Mouse (Mus musculus) brain, embryonic 14.5 days (tissue): ENCODE data around the gene Slamf9. TPM values are rescaled to one million over a fixed set of nuclear protein-coding genes. Genes with fewer than 3 reads are reported as not detected.

Experiments
- DNase-seq: peaks from one replicate; pipeline ENCODE4 v3.0.0-alpha.2; 2011; ENCODE audit warnings: low read depth
- CTCF ChIP-seq: fragments of 200-500 bp; IDR thresholded peaks from 2 replicates; pipeline ENCODE4 v1.5.1; 2012; ENCODE audit warnings: inconsistent platforms, mild to moderate bottlenecking, moderate library complexity, borderline replicate concordance; ENCODE audit not compliant: insufficient read depth, insufficient read length; ENCODE audit errors: extremely low read depth
- POLR2A ChIP-seq: fragments of 200-500 bp; IDR thresholded peaks from 2 replicates; pipeline ENCODE4 v1.6.1; 2012; ENCODE audit warnings: mild to moderate bottlenecking, inconsistent platforms, borderline replicate concordance; ENCODE audit not compliant: poor library complexity, insufficient read depth, insufficient read length, severe bottlenecking; ENCODE audit errors: extremely low read depth
- polyA plus RNA-seq: library from polyadenylated mRNA; depleted of rRNA; stranded (reverse); fragments of >200 nt; gene quantifications from 2 replicates; pipeline ENCODE4 v1.2.3, GENCODE M21; 2012

Slamf9 gene
- polyA plus RNA-seq, 1 experiment: 0.18 TPM

GRCm38 (mm10) chr1:172468301-172468877, 6.8 kb upstream of the Slamf9 start:
- no peak for DNase-seq
- TF ChIP-seq POLR2A: no peak

- no peak for DNase-seq
- no peak for TF ChIP-seq POLR2A
- TF ChIP-seq CTCF: no peak
Measured at GRCm38 (mm10) chr1:172469373-172469772, 5.8 kb upstream of the Slamf9 start.

- no peak for TF ChIP-seq CTCF
- no peak for TF ChIP-seq POLR2A
- DNase-seq: no peak
Measured at GRCm38 (mm10) chr1:172469810-172470448, 5.2 kb upstream of the Slamf9 start.

GRCm38 (mm10) chr1:172472909-172473308, 2.2 kb upstream of the Slamf9 start:
- no peak for TF ChIP-seq CTCF
- TF ChIP-seq POLR2A: no peak
- DNase-seq: no peak

- DNase-seq: no peak
- TF ChIP-seq POLR2A: no peak
- TF ChIP-seq CTCF: no peak
Measured at GRCm38 (mm10) chr1:172474196-172474595, 962 bp upstream of the Slamf9 start.

- TF ChIP-seq CTCF: no peak
- no peak for TF ChIP-seq POLR2A
- no peak for DNase-seq
Measured at GRCm38 (mm10) chr1:172478020-172478419, 2.9 kb downstream of the Slamf9 start.

GRCm38 (mm10) chr1:172480376-172480775, 5.2 kb downstream of the Slamf9 start:
- no peak for TF ChIP-seq CTCF
- no peak for TF ChIP-seq POLR2A
- DNase-seq: no peak

GRCm38 (mm10) chr1:172481111-172481510, 6.0 kb downstream of the Slamf9 start:
- TF ChIP-seq CTCF (no peak), POLR2A (no peak)
- no peak for DNase-seq

GRCm38 (mm10) chr1:172481540-172482280, 6.6 kb downstream of the Slamf9 start, which contains the start of gene Igsf9:
Gene Igsf9 (plus strand): TSS chr1:172481788.
- TF ChIP-seq POLR2A: peak; percentile 42; the same call in 1 of the 2 replicates
- TF ChIP-seq CTCF: peak; percentile 64
- DNase-seq: peak; percentile 99

GRCm38 (mm10) chr1:172482518-172483360, 7.6 kb downstream of the Slamf9 start:
- peak; percentile 56 for DNase-seq
- TF ChIP-seq POLR2A (no peak), CTCF (no peak)

- TF ChIP-seq CTCF: peak; percentile 29; the same call in 1 of the 2 replicates
- no peak for TF ChIP-seq POLR2A
- DNase-seq: peak; percentile 63
Measured at GRCm38 (mm10) chr1:172483361-172483660, 8.2 kb downstream of the Slamf9 start.
